In genomic region chr7:96507046-96507445, GRCm38 (mm10) we compare ENCODE assay signal across 20 mouse cellular contexts.
DNase-seq lines count a peak whose midpoint lies in the region; ATAC-seq lines count a peak whose summit lies in the region.
"Had no signal": no experiment of that assay in that cellular context is flagged by ENCODE, and none has a peak within 500 bp of the region (broad histone marks: within the 10 kb centered on the region; RNA-seq: fewer than 3 reads in every experiment).

No protein-coding gene starts in this region.

- intact Hi-C loops in gastrocnemius, postnatal 36 days (cut with DNase I), result no loop called here

- DNase-seq in frontal cortex, postnatal 36 days (ENCODE audit: low spot score in 2 of 2), result no peak
- DNase-seq in heart, adult 11 months, result peak; percentile 53
- no peak for DNase-seq in heart, adult 18-20 months
- DNase-seq in brain, adult 2 months (ENCODE audit: low read depth, low spot score), result peak; percentile 47
- DNase-seq in gastrocnemius, postnatal 36 days, result no peak
- DNase-seq: adrenal gland, adult 2 months; adrenal gland, adult 8-10 months; adrenal gland, postnatal 10 days; adrenal gland, postnatal 14 days; adrenal gland, postnatal 25 days; adrenal gland, postnatal 36 days; B cell, adult 2 months; cerebellum, adult 11 months; cerebellum, adult 11-12 months; cerebellum, adult 18-20 months; cerebellum, adult 2 months had no signal

- ATAC-seq in frontal cortex, adult (ENCODE audit: low TSS enrichment), result peak; percentile 64
- ATAC-seq: activated CD4-positive, CD25-positive, alpha-beta regulatory T cell, adult 4 months; CD4-positive, CD25-positive, alpha-beta regulatory T cell, adult 4 months; Patski had no signal

Comparison
In these comparisons a context has a peak if more than half of its experiments do, and no peak if none do; other contexts are left out.
1. DNase-seq: peak in heart, adult 11 months (single experiment) and brain, adult 2 months (single experiment); none in frontal cortex, postnatal 36 days (0 of 2), heart, adult 18-20 months (0 of 2) and gastrocnemius, postnatal 36 days (0 of 2).